Mouse (Mus musculus) frontal cortex, postnatal 36 days (tissue): Measurements from ENCODE around the gene Atf2.
A peak's percentile ranks its signal among the peaks of the same experiment; 100 is the strongest.

ENCODE experiments used
- DNase-seq, 2 experiments: peaks; one replicate each; pipeline ENCODE4 v3.0.0; 2022; ENCODE audit warnings: low spot score in 2 of 2

Atf2 gene

DNA sequence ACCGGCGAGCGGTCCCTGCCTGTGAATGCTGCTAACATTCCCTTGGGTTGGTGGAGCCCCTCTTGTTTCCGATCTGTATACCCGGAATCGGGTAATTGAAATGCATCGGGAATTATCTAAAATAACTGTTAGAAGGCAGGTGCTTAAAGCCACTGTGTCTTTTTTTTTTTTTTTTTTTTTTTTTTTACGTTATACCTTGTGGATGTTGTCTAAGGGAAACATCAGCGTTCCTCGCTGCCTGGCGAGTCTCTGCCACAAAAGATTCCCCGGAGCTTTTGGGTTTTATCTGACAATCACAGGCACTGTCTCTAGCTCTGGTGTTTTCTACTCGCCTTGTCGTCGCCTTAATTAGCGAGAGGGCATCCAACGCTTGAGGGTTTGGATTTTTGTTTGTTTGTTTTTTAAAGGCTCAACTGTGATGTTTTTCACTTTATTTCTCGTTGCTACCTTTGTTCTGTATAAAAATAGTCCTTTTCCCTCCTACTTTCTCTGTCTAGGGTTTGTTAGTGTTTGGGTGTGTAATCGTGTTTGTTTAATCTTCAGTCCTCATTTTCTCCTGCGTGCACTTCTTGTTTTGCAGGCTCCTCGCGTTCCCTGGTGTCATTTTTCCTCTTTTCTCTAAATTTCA is 116.6 kb downstream of the Atf2 start:
- no peak for DNase-seq

DNA sequence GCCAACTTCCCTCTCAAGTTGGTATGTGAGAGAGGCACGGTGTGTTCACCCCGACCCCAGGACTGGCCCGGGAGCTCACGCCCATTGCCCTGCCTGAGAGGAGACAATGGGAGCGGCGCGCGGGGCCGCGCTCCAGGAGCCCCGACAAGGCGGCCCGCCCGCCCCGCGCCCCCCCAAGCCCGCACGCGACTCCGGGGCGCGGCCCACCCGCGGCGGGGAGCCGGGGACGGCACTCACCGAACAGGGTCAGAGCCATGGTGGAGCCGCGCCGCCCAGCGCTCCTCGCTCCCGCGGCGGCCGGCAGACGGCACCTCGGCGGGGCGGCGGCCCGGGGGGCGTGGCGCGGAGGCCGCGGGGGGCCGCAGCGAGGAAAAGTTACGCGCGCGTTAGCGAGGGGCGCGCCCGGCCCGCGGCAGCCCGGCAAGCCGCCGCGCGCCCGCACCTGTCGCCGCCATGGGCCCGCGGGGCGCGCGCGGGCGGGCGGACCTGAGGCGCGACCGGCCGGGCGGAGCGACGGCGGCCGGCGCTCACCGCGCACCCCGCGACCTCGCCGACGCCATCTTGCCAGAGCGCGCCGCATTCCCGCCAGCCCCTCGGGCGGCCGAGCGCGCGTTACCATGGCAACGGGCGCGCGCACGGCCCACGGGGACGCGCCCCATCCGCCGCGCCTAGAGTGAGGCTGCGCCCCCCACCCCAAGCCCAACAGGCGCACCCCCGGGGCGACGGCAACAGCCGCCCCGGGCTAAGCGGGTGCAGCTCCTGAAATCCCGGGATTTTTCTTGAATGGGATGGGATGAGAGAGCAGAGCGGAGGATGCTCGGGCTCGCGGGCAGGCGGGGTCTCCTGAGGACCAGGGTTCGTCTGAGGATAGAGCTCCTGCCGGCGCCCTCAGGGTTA is 117.4 kb downstream of the Atf2 start, which contains the start of gene Chn1:
Chn1 (minus strand) TSS at position 561 of the 897 bp plus-strand sequence.
- peak; percentile 77 to 78 for DNase-seq

DNA sequence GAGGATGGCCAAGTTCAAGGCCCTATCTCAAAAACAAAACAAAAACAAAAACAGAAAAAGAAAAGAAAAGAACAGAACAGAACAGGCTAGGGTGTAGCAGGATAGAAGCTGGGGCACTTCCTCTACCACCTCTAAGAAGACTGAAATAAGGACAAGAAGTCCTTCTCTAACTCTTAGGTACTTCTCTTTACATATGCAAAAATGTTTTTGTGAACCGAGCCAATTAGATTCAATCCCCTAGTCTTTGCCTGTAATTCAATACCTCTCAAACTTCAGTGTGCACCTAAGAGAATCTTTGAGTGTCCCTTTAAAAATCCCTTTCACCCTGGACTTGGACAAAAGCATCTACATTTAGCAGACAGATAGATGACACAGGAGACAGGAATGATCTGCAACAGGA is 119.5 kb downstream of the Atf2 start:
- DNase-seq, result no peak

DNA sequence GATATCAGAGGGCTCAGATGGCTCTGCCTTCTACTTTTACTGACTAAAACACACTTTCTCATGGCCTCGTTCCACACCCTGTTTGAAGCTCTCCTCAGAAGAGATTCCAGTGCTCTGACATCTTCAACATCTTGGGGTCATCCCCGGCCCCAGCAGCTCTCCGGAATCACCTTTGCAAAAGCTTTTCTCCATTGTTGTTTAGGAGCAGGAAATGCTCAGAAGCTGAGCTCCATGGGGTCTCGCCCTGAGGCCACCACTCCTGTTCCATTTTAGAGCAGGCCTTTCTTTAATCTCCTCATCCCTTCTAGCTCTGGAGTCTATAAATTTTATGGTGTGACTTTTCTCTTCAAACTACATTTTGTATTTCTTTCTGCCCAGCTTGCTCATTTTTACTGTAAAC is 123.8 kb downstream of the Atf2 start:
- DNase-seq, result no peak
